Comparison of ENCODE assay signal across 47 mouse cellular contexts in the genomic region with DNA sequence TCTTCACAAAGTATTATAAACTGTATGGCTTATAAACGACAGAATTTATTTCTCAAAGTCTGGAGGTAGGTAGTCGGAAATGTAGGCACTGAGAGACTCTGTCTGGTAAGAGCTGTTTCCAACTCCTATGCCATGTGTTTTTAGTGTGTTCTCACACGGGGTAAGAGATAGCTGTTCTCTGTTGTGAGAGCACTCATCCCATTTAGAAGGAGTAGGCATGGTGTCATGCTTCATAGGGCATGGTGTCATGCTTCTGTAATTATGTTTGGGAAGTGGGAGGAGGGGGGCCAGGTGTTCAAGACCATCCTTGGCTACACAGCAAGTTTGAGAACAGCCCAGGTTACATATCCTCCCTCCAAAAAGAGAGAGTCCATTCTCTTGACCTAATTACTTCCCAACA. TPM values are rescaled to one million over a fixed set of nuclear protein-coding genes. Genes with fewer than 3 reads are reported as not detected.
"Had no signal": no experiment of that assay in that cellular context is flagged by ENCODE, and none has a peak within 500 bp of the region (broad histone marks: within the 10 kb centered on the region; RNA-seq: fewer than 3 reads in every experiment).

No protein-coding gene starts in this region.

- H3K4me1 ChIP-seq: limb, embryonic 10.5 days; limb, embryonic 12.5 days; limb, embryonic 13.5 days; limb, embryonic 15.5 days; liver, embryonic 12.5 days; liver, embryonic 13.5 days; liver, embryonic 15.5 days; lung, embryonic 15.5 days; midbrain, embryonic 10.5 days; midbrain, embryonic 12.5 days; midbrain, embryonic 13.5 days; midbrain, embryonic 15.5 days; neural tube, embryonic 12.5 days; neural tube, embryonic 13.5 days had no signal

- H3K27me3 ChIP-seq: limb, embryonic 12.5 days; limb, embryonic 13.5 days; limb, embryonic 15.5 days; lung, embryonic 15.5 days; midbrain, embryonic 12.5 days; midbrain, embryonic 13.5 days; midbrain, embryonic 15.5 days; neural tube, embryonic 12.5 days; neural tube, embryonic 13.5 days had no signal

- H3K27ac ChIP-seq: limb, embryonic 10.5 days; limb, embryonic 12.5 days; limb, embryonic 13.5 days; limb, embryonic 15.5 days; liver, embryonic 12.5 days; liver, embryonic 13.5 days; liver, embryonic 14.5 days; liver, embryonic 15.5 days; lung, embryonic 15.5 days; macrophage; midbrain, embryonic 10.5 days; midbrain, embryonic 12.5 days; midbrain, embryonic 13.5 days; midbrain, embryonic 15.5 days; neural tube, embryonic 12.5 days; neural tube, embryonic 13.5 days had no signal

- H3K4me3 ChIP-seq: limb, embryonic 10.5 days; limb, embryonic 12.5 days; limb, embryonic 13.5 days; limb, embryonic 15.5 days; liver, embryonic 12.5 days; liver, embryonic 13.5 days; liver, embryonic 15.5 days; lung, embryonic 15.5 days; megakaryocyte, embryonic 14.5 days; midbrain, embryonic 10.5 days; midbrain, embryonic 12.5 days; midbrain, embryonic 13.5 days; midbrain, embryonic 15.5 days; myocyte; neural tube, embryonic 12.5 days; neural tube, embryonic 13.5 days had no signal

- H3K9ac ChIP-seq: limb, embryonic 12.5 days; limb, embryonic 13.5 days; limb, embryonic 15.5 days; liver, embryonic 12.5 days; liver, embryonic 13.5 days; liver, embryonic 14.5 days; liver, embryonic 15.5 days; liver, postnatal 0 days; lung, embryonic 14.5 days; lung, embryonic 15.5 days; midbrain, embryonic 12.5 days; midbrain, embryonic 13.5 days; midbrain, embryonic 15.5 days; neural tube, embryonic 12.5 days; neural tube, embryonic 13.5 days had no signal

- ATAC-seq: liver, embryonic 12.5 days; lung, postnatal 0 days; midbrain, embryonic 13.5 days; midbrain, embryonic 15.5 days; midbrain, embryonic 16.5 days had no signal

- H3K4me2 ChIP-seq: limb, embryonic 12.5 days; limb, embryonic 13.5 days; limb, embryonic 15.5 days; liver, embryonic 11.5 days; liver, embryonic 12.5 days; liver, embryonic 13.5 days; liver, embryonic 15.5 days; lung, embryonic 14.5 days; lung, embryonic 15.5 days; midbrain, embryonic 11.5 days; midbrain, embryonic 12.5 days; midbrain, embryonic 13.5 days; midbrain, embryonic 15.5 days; neural tube, embryonic 12.5 days; neural tube, embryonic 13.5 days had no signal

- H3K36me3 ChIP-seq: limb, embryonic 10.5 days; limb, embryonic 12.5 days; limb, embryonic 13.5 days; limb, embryonic 15.5 days; liver, embryonic 12.5 days; liver, embryonic 13.5 days; liver, embryonic 15.5 days; lung, embryonic 15.5 days; midbrain, embryonic 10.5 days; midbrain, embryonic 12.5 days; midbrain, embryonic 13.5 days; midbrain, embryonic 15.5 days; neural tube, embryonic 12.5 days; neural tube, embryonic 13.5 days had no signal

- H3K9me3 ChIP-seq: limb, embryonic 10.5 days; limb, embryonic 12.5 days; limb, embryonic 13.5 days; limb, embryonic 15.5 days; liver, embryonic 12.5 days; liver, embryonic 13.5 days; liver, embryonic 15.5 days; lung, embryonic 15.5 days; midbrain, embryonic 10.5 days; midbrain, embryonic 12.5 days; midbrain, embryonic 13.5 days; midbrain, embryonic 15.5 days; neural tube, embryonic 12.5 days; neural tube, embryonic 13.5 days had no signal

- DNase-seq: left cerebral cortex, postnatal 4 days; liver; liver, embryonic 13.5 days; liver, postnatal 0 days; lung, adult 18-20 months; lung, adult 2 months; lung, embryonic 14.5 days; lung, postnatal 10 days; lung, postnatal 14 days; lung, postnatal 36 days; lung, postnatal 4 days; midbrain, embryonic 14.5 days had no signal

RNA-seq across cellular contexts. Expression of gene Gm10203, which starts 22.4 kb away (rescaled TPM):
- total RNA-seq: left cerebral cortex, postnatal 14 days; left cerebral cortex, postnatal 25 days; left cerebral cortex, postnatal 36 days; left cerebral cortex, postnatal 4 days; liver, adult 2 months; megakaryocyte progenitor cell, adult 5-6 weeks; megakaryocyte, adult 5-6 weeks; megakaryocyte-erythroid progenitor cell, adult 5-6 weeks; midbrain, postnatal 0 days; monocyte, adult 5-6 weeks had no signal
- polyA plus RNA-seq: limb, embryonic 10.5 days; limb, embryonic 11.5 days; limb, embryonic 12.5 days; limb, embryonic 13.5 days; limb, embryonic 14.5 days; limb, embryonic 15.5 days; liver, adult 2 months; liver, embryonic 11.5 days; liver, embryonic 12.5 days; liver, embryonic 13.5 days; liver, embryonic 14.5 days; liver, embryonic 15.5 days; liver, embryonic 16.5 days; liver, postnatal 0 days; lung, adult 2 months; lung, embryonic 14.5 days; lung, embryonic 15.5 days; lung, embryonic 16.5 days; lung, postnatal 0 days; macrophage; midbrain, embryonic 10.5 days; midbrain, embryonic 11.5 days; midbrain, embryonic 12.5 days; midbrain, embryonic 13.5 days; midbrain, embryonic 14.5 days; midbrain, embryonic 15.5 days; midbrain, embryonic 16.5 days; midbrain, postnatal 0 days; myocyte; neural tube, embryonic 11.5 days; neural tube, embryonic 12.5 days; neural tube, embryonic 13.5 days had no signal
